Mouse (Mus musculus): Measurements from ENCODE around the gene Upk3a.
"Not testable (repeated sequence)": the region's sequence is repeated elsewhere in the genome, so short reads cannot be mapped to it uniquely, and the experiment has no call there.

The Upk3a gene

GRCm38 (mm10) chr15:84999911-85000310, 17.0 kb upstream of the Upk3a start:
- DNase-seq (ENCODE audit: low spot score in 2 of 2), result peak; percentile 69 to 75

- peak; percentile 71 to 76 for DNase-seq (ENCODE audit: low spot score in 2 of 2)
Measured at GRCm38 (mm10) chr15:85000984-85001982, 15.7 kb upstream of the Upk3a start.

- no peak for DNase-seq (ENCODE audit: low spot score in 2 of 2)
Measured at GRCm38 (mm10) chr15:85009666-85010065, 7.3 kb upstream of the Upk3a start.

- DNase-seq (ENCODE audit: low spot score in 2 of 2), result no peak
Measured at GRCm38 (mm10) chr15:85011895-85012661, 4.9 kb upstream of the Upk3a start.

- DNase-seq (ENCODE audit: low spot score in 2 of 2), result no peak
Measured at GRCm38 (mm10) chr15:85012662-85013054, 4.3 kb upstream of the Upk3a start.

- DNase-seq (ENCODE audit: low spot score in 2 of 2), result no peak
Measured at GRCm38 (mm10) chr15:85015771-85016170, 1.2 kb upstream of the Upk3a start.

GRCm38 (mm10) chr15:85022211-85022610, 5.3 kb downstream of the Upk3a start:
- DNase-seq (ENCODE audit: low spot score in 2 of 2), result no peak

- no peak for DNase-seq (ENCODE audit: low spot score in 2 of 2)
Measured at GRCm38 (mm10) chr15:85026197-85026596, 9.3 kb downstream of the Upk3a start.

- no peak for DNase-seq (ENCODE audit: low spot score in 2 of 2)
Measured at GRCm38 (mm10) chr15:85027740-85028139, 10.8 kb downstream of the Upk3a start.

GRCm38 (mm10) chr15:85028648-85029047, 11.7 kb downstream of the Upk3a start, which contains the start of gene Fam118a:
Gene Fam118a (plus strand): TSS chr15:85028948.
- not testable (repeated sequence) for DNase-seq (ENCODE audit: low spot score in 2 of 2)

GRCm38 (mm10) chr15:85030643-85031042, 13.7 kb downstream of the Upk3a start:
- not testable (repeated sequence) for DNase-seq (ENCODE audit: low spot score in 2 of 2)

GRCm38 (mm10) chr15:85031866-85032265, 14.9 kb downstream of the Upk3a start:
- DNase-seq (ENCODE audit: low spot score in 2 of 2), result no peak

- not testable (repeated sequence) for DNase-seq (ENCODE audit: low spot score in 2 of 2)
Measured at GRCm38 (mm10) chr15:85033916-85034315, 17.0 kb downstream of the Upk3a start.

- peak; percentile 95 to 96 for DNase-seq (ENCODE audit: low spot score in 2 of 2)
Measured at GRCm38 (mm10) chr15:85036566-85037342, 19.8 kb downstream of the Upk3a start.

- no peak for DNase-seq (ENCODE audit: low spot score in 2 of 2)
Measured at GRCm38 (mm10) chr15:85037343-85037690, 20.4 kb downstream of the Upk3a start.

GRCm38 (mm10) chr15:85041546-85042225, 24.7 kb downstream of the Upk3a start:
- DNase-seq (ENCODE audit: low spot score in 2 of 2), result no peak

- peak; percentile 63 to 72 for DNase-seq (ENCODE audit: low spot score in 2 of 2)
Measured at GRCm38 (mm10) chr15:85042361-85042954, 25.5 kb downstream of the Upk3a start.

- no peak for DNase-seq (ENCODE audit: low spot score in 2 of 2)
Measured at GRCm38 (mm10) chr15:85043116-85043515, 26.2 kb downstream of the Upk3a start.

GRCm38 (mm10) chr15:85043761-85044160, 26.8 kb downstream of the Upk3a start:
- DNase-seq (ENCODE audit: low spot score in 2 of 2), result no peak

- no peak for DNase-seq (ENCODE audit: low spot score in 2 of 2)
Measured at GRCm38 (mm10) chr15:85046230-85046950, 29.4 kb downstream of the Upk3a start.

Data from spleen, postnatal 36 days (tissue).